Mouse (Mus musculus) layer of hippocampus, adult 11-12 months (tissue): ENCODE results near the gene Fn1.
A peak's percentile ranks its signal among the peaks of the same experiment; 100 is the strongest.

Experiments
- DNase-seq: peaks from one replicate; pipeline ENCODE4 v3.0.0; 2022; ENCODE audit warnings: low spot score

The Fn1 gene

DNA sequence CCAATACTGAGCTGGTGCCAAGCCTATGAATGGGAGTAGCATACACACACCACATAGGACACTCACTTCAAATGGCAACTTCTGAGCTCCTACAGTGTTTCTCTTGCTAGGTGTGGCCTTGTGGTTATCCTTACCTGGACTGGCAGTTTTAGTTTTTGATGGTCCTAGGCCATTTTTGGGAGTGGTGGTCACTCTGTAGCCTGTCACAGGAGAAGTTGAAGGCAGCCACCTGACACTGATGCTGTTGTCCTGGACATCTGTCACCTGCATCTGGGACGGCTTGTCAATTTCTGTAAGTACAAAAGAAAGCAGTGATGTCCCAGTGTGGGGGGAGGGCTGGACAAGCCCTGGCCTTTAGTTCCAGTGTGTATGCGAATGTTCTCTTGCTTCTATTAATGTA, 47.2 kb downstream of the Fn1 start:
- DNase-seq = no peak

DNA sequence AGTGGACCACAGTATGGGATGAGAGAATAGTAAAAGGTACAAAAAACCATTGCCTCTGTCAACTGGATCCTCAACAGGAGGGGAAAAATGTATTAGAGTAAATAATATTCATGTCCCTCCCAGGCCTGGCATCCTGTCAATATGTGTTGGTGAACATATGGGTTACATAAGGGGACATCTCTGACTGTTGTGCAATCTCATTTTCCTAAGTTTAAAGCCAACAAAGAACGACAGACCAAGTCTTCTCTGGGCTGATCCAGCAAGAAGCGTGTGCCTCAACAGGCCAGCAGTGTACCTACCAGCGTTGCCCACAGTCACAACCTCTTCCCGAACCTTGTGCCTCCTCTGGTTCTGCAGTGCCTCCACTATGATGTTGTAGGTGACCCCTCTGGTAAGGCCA, 57.6 kb downstream of the Fn1 start:
- no peak for DNase-seq

DNA sequence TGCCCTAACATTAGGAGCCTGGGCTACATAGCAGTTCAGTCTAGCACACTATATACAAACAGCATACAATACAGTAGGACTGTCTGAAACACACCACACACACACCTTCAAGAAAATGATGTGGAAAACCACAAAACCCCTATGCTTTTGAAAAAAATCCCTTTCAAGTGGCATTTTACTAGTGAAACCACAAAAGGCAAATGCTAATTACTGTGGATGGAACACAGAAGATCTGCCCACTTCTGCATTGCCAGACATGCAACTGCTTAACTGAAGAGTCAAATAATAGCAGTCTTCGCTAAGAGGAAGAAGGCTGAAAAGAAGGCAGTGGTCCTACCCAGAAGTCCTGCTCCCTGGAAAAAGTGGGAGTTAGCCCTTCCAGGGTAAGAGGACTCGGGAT, 58.7 kb downstream of the Fn1 start:
- no peak for DNase-seq

DNA sequence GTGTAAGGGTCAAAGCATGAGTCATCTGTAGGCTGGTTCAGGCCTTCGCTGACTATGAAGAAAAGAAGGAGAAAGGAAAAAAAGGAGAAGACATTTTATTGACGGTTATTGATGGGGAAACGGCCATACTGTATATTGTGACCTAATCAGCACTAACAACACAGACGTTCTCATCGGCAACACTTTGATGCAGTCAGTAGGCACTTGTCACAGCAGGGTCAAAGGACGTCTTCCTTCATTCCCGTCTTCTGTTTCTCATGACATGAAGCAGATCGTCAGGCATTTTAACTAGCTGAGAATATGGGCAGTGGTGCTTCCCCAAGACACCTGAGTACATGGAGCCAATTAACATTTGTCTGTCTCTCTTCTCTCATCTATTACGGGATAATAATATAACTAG, 59.8 kb downstream of the Fn1 start:
- no peak for DNase-seq

DNA sequence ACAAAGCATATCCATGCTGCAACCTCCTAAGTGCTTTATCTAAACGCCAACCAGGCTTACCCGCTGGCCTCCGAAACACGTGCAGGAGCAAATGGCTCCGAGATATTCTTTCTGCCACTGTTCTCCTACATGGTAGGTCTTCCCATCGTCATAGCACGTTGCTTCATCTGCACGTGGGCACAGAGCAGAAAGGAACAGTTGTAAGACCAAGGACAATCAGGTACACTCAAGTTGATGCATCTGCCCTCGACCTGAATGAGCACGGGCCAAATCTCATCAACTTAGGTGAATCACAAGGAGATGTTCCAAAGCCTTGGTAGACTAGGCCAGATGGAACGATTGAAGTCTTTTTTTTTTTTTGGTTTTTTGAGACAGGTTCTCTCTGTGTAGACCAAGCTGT, 63.0 kb downstream of the Fn1 start:
- DNase-seq = no peak

DNA sequence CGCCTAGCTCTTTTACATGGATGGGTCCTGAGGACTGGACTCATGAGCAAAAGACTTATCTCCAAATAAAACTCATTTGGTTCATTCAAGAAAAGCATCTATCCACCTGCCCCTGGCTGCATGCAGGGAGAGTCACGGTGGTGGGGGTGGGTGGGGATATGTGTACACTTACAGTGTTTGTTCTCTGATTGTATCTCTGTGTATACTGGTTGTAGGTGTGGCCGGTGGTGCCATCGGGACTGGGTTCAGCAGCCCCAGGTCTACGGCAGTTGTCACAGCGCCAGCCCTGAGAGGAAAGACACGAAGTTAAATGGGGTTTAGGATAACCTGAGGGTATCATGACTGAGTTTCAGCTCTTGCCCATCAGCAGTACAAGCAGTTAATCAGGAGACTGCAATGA, 66.3 kb downstream of the Fn1 start:
- DNase-seq = no peak

DNA sequence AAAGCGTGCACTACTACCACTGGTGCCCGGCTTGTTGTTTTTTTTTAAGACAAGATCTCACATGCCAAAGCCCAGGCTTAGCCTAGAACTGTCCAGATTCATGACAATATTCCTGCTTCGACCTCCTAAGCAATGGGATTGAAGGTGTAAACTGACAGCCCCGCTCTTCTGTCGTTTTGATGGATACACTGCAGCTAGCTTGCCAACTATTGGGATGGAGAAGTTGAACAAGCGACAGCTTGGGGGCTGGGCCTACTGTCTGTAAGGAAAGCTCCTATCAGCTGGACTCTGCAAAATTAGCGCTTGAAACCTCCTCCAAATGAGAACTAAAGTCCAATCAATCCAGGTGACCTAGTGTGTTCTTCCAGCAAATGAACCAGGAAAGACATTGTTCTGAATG, 69.1 kb downstream of the Fn1 start:
- no peak for DNase-seq

DNA sequence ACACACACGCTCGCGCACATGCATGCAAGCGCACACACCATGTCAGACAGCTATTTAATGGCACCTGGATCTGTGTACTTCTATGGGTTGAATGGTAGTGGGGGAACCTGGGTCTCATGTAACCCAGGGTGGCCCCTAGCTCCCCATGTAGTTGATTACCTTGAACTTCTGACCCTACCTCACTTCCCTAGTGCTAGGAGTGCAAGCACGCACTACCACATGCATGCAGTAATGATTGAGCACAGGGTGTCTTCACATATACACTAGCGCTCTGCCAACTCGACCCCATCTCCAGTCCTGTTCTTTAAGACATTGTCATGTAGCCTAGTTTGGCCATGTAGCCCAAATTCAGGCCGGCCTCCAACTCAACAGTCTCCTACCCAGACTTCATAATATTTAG, 69.7 kb downstream of the Fn1 start:
- DNase-seq = no peak

DNA sequence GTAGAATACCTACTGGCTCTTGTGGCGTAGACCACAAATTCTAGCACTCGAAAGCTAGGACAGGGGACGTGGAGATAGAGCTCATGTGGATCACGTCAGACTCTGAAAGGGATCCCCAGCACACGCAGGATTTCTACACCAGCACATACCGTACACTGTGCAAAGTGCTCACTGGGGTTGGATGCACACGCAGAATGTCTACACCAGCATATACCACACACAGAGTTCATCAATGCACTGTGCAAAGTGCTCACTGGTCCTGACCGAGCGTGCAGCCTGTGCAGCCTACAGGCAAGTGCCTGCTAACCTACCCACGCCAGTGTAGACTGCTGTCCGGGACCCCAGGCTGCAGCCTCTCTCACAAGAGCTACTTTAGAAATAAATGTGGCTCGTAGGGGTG, 72.6 kb downstream of the Fn1 start:
- DNase-seq = no peak

DNA sequence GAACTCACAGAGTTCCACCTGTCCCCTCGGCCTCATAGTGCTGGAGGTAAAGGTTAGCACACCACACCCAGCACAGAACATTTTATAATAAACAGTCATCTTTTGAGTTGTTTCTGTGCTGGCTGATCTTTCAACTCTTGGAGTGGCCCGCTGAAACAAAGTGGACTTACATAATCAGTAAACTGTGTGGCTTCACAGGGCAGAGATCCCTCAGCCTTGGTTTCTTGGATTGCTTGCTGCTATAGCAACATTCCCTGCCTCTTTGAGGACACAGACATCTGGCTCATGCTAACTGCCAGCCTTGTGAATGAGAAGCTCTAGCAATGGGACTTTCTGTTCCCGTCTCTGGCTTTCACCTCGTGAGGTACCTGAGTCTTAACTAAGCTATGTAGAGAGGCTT, 73.5 kb downstream of the Fn1 start:
- DNase-seq = no peak

DNA sequence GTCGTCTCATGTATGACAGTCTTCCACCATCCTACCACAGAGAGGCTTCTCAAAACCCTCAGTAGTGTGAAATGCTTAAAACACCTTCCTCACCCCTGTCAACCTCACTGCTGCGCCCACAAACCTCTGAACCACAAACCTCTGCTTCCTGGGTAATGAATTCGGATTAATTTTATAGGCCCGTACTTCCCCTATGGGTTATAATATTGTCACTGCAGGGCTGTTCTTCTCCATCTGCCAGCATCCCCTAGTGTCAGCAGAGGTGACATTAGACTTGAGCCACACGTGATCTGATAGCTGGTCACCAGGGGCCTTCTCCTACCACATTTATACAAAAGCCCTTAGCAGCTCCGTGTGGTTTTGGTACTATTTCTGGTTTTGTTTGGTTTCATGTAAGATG, 76.2 kb downstream of the Fn1 start:
- DNase-seq = no peak

DNA sequence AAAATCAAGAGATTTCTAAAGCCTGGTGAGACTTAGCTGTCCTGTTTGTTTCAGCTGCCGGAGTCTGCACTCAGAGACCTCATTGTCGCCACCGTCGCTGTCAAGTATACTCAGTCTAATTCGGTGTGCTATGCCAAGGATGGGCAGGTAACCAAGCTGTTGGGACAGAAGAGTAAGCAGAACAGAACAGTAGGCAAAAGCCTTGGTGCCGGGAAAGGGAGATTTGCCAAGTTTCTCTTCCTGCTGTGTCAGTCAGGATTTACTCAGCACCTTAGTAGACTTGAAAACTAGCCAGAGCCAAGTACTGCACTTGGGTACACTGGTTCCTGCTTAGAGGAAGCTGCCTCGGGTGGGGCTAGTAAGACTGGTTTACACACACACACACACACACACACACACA, 77.0 kb downstream of the Fn1 start:
- peak; percentile 5 for DNase-seq

DNA sequence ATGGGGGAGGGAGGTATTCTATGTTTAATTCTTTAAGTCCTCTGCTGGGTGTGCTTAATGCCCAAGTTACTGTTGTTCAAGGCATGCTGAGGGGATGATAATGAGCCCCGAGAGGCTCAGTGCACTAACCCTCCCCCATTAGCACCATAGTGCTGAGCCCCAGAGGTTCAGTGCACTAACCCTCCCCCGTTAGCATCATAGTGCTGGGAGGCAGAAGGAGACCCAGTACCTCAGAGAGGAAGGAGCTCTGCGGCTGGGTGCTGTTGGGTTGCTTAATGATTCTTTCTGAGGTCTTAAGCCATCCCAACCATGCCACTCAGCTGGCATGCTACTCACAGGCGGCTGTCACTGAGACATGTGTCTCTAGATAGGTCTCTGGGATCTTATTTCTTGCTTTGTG, 82.9 kb downstream of the Fn1 start:
- no peak for DNase-seq

DNA sequence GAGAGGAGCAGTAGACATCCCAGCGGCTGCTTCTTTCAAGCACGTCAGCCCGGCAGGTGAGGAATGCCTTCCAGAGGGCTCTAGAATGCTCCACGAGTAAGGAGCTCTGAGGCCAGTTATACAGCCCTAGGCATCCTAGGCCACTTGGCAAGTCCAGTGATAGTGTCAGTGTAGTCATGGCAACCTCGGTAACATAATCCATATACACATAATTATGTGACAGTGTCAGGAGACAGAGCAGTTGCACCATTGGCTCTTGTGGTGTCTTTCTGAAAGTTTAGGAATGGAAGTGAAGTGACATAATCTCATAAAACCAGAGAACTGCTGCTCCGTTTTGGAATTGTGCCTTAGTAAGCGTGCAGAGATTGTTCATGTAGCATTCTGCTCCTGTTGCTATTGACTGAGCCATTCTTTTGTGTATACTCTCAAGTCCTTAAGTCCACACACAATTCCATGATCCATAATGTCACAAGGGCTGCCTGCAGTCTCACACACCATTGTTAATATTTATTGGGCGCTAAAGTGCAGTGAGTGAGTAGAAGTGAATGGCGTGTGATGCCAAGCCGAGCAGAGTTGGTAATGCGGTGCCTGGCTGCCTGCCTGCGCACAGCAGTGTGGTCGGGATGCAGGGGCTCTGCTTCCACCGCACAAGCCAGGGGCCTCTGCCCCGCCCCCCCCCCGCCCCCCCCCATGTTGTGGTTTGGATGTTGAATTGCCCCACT, 85.0 kb downstream of the Fn1 start:
- DNase-seq = no peak

DNA sequence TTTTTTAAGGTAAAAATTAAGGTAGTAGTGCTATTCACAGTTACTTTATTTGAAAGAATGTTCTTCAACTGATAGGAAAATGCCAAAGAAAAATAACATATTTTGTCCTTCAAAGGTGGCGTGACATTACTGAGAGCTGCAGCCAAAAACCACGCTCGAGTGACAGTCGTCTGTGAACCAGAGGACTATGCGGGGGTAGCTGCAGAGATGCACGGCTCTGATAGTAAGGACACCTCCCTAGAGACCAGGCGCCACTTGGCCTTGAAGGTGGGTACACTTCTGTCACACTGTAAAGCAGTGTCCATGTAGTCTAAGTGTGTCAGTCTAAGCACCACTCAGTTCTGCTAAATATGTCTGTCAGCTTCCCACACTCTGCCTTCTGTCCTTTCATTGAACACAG, 88.7 kb downstream of the Fn1 start:
- DNase-seq = no peak

DNA sequence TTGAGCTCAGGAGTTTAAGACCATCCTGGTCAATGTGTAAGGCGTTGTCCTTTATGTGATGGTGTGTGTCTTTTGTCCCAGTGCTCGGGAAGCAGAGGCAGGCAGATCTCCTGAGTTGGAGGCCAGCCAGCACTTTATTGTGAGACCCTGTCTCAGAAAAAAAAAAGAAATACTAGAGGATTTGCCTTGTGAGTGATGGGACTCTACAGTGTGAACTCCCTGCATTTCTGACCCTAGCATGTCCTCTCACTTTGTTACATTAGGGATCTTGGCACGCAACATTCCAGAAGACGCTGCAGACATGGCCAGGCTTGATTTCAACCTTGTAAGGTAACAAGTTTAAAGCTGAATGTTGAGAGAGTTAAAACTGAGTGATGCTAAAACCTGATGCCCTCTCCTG, 92.4 kb downstream of the Fn1 start:
- no peak for DNase-seq

DNA sequence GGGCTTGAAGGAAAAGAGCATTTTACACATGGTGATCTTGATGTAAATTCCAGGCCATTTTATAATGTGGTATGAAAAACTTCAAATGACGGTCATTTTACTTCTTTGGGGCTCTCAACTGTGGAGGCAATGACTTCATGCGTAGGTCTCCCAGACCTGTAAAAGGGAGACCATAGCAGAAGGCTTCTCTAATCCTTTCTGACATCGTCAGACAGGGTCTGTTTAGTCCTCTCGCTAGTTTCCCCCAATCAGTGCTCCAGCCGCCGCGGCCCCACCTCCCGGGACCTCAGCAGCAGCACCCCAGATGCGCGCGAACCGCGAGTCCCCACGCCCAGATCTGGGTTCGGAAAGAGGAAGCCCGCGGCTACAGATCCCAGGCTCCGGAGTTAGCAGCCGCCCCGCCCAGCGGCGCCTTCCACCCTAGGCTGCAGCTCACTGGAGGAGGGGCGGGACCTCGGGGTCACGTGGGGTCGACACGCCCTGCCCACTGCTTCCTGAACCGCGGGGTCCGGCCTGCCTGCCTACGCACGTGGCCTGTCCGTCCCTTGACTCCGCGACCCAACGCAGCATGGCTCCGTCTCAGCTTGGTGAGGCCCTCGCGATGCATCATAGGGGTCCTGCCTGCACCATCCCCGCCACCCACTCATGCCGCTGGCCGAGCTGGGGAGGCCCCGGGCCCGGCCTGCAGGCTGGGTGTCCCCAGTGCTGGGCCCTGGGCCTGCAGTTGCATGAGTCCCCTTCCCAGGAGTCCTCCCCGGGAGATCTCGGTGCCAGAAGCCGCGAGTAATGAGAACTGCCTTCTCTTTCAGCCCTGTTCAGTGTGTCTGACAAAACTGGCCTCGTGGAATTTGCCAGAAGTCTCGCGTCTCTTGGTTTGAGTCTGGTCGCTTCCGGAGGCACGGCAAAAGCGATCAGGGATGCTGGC, 96.0 kb downstream of the Fn1 start, which contains the start of gene Atic:
Gene Atic, plus strand, starts transcription at position 463 of the 925 bp plus-strand sequence.
- peak; percentile 87 for DNase-seq

DNA sequence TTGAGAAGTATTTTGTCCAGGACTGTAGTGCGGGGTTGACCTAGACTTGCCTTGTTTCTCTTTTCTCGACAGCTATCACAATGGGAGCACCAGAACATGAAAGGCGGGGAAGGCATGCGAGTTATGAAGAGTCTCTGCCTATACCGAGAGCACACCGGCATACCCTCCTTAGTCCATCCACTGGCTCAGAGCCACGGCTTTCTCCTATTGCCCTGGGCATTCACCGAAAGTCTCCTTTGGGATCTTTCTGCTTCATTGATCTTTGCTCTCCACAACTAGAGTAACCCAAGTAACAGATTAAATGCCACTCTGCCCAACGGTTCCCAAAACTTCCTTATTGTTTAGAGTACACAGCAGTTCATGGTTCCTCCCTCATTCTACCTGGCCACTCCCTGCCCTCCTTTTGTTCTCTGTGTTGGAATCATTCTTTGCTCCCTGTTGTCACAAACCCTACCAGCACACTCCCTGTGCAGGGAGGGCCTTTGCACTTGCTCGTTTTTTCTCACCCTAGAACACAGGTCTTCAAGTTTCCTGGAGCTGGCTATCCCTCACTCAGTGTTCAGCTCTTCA, 102.3 kb downstream of the Fn1 start:
- DNase-seq = no peak

DNA sequence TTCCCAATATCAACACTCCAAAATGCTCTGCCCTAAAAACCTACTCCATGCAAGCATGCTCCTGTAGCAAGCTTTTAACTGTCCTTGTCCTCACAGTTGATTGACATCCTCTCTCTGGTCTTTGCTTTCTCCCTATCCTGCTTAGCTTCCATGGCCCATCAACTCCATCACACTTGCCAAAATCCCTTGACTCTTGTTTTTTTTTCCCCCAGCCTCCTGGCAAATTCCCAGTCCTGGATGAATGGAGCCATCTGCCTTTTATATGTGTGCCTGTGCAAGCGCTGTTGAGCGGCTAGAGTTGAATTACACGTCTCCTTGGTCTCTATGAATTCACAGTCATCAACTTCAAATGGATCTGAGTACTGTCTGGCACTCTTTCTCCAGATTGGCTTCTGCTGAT, 112.6 kb downstream of the Fn1 start:
- no peak for DNase-seq

DNA sequence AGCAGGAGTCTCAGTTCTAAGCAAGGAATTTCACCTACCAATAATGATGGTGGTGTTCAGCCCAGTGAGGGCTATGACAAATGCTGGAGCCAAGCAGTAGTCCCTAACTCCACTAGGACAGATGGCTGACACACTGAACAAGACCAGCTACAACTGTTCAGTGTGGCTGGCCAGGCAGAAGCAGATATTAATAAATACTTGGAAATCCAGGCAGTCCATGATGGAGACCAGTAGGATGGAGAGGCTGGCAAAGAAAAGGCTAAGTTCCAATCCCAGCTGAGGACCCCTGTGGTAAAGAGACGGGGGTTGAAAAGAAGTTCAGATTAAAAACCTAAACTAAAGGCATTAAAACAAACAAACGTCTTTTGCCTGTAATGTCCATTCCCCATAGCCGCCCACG, 113.4 kb downstream of the Fn1 start:
- DNase-seq = no peak
